Mouse (Mus musculus) G1E (cell line): Measurements from ENCODE around the gene Ccdc14. TPM values are rescaled to one million over a fixed set of nuclear protein-coding genes. Genes with fewer than 3 reads are reported as not detected.
"Not testable (repeated sequence)": the region's sequence is repeated elsewhere in the genome, so short reads cannot be mapped to it uniquely, and the experiment has no call there.

Experiments used
- ATAC-seq: 2 replicates; pipeline ENCODE4 v1.8.0; 2016; ENCODE audit warnings: mild to moderate bottlenecking; ENCODE audit not compliant: insufficient number of reproducible peaks, poor library complexity, low FRiP score, severe bottlenecking; ENCODE audit errors: extremely low read depth
- DNase-seq: peaks from one replicate; pipeline ENCODE4 v3.0.0; 2012; ENCODE audit warnings: low spot score
- H3K27me3 ChIP-seq: 2 replicates; pipeline ENCODE4 v1.6.1; 2012; ENCODE audit warnings: mild to moderate bottlenecking, low read length, inconsistent platforms; ENCODE audit not compliant: insufficient read depth
- H3K36me3 ChIP-seq: replicated peaks from 2 replicates; pipeline ENCODE3; 2012; ENCODE audit warnings: mild to moderate bottlenecking, inconsistent platforms
- H3K4me1 ChIP-seq: 2 replicates; pipeline ENCODE4 v1.6.1; 2012; ENCODE audit warnings: low read depth, low read length, inconsistent platforms, mixed read lengths; ENCODE audit not compliant: insufficient read depth
- H3K4me3 ChIP-seq: 2 replicates; pipeline ENCODE4 v1.5.1; 2012; ENCODE audit warnings: low read depth, mild to moderate bottlenecking, inconsistent platforms, low read length, moderate library complexity, mixed read lengths
- H3K9me3 ChIP-seq: replicated peaks from 2 replicates; pipeline ENCODE4 v1.6.1; 2012; ENCODE audit warnings: inconsistent platforms
- CTCF ChIP-seq: IDR thresholded peaks from 2 replicates; pipeline ENCODE4 v1.5.1; 2012; ENCODE audit warnings: low read depth, low read length, inconsistent platforms, mixed read lengths
- GATA1 ChIP-seq: IDR thresholded peaks from 2 replicates; pipeline ENCODE4 v1.6.1; 2012; ENCODE audit warnings: borderline replicate concordance, low read length, inconsistent platforms, mixed read lengths
- GATA2 ChIP-seq: IDR thresholded peaks from 2 replicates; pipeline ENCODE4 v1.6.1; 2012; ENCODE audit warnings: low read depth, low read length, inconsistent platforms, borderline replicate concordance
- POLR2AphosphoS5 ChIP-seq: IDR thresholded peaks from 2 replicates; pipeline ENCODE4 v1.6.1; 2012; ENCODE audit warnings: low read depth, low read length, inconsistent platforms; ENCODE audit not compliant: insufficient replicate concordance
- TAL1 ChIP-seq: conservative IDR thresholded peaks from 2 replicates; pipeline ENCODE4 v1.6.1; 2012; ENCODE audit warnings: low read depth, low read length, inconsistent platforms, mixed read lengths
- polyA plus RNA-seq: library from polyadenylated mRNA; stranded (reverse); fragments of >175 nt; gene quantifications from 2 replicates; pipeline ENCODE4 v1.2.3, GENCODE M21; 2012
- total RNA-seq, 2 experiments: library from RNA; stranded (forward) in 1 of 2; stranded (reverse) in 1 of 2; fragments of 200-1000 nt in 1 of 2; fragments of >200 nt in 1 of 2; fragmentation: Nextera tagmentation in 1 of 2; gene quantifications; 2 replicates each; pipeline ENCODE4 v1.2.3; 2014 to 2017

Gene Ccdc14
- total RNA-seq (2014; fragmentation: Nextera tagmentation) (25.6 and 30.1 TPM in 2 replicates), total RNA-seq (2017) (26.7 and 27.4 TPM in 2 replicates), polyA plus RNA-seq (0.89 and 1.3 TPM in 2 replicates)

GRCm38 (mm10) chr16:34690334-34691144, at the start of gene Ccdc14:
TSS of gene Ccdc14 (plus strand) at chr16:34690616.
- DNase-seq: peak; percentile 83
- ATAC-seq: peak; percentile 87
- H3K9me3 ChIP-seq: no peaks in the 10 kb centered on the region
- peaks cover 9% of the 10 kb centered on the region for H3K36me3 ChIP-seq
- peaks cover 39% of the 10 kb centered on the region for H3K4me1 ChIP-seq
- H3K27me3 ChIP-seq: peaks cover 4% of the 10 kb centered on the region
- TF ChIP-seq GATA2 (no peak), TAL1 (no peak), POLR2AphosphoS5 (no peak), GATA1 (no peak), CTCF (no peak)
- H3K4me3 ChIP-seq: peak within 1 kb of the TSS; percentile 77

GRCm38 (mm10) chr16:34643511-34644259, 46.7 kb upstream of the Ccdc14 start:
- H3K4me3 ChIP-seq: no peak overlapping the region
- H3K36me3 ChIP-seq: no peaks in the 10 kb centered on the region
- no peak for TF ChIP-seq GATA1
- no peaks in the 10 kb centered on the region for H3K9me3 ChIP-seq
- DNase-seq: no peak
- ATAC-seq: no peak
- peaks cover 18% of the 10 kb centered on the region for H3K27me3 ChIP-seq
- no peaks in the 10 kb centered on the region for H3K4me1 ChIP-seq

- TF ChIP-seq GATA1: no peak
- no peak for TF ChIP-seq GATA2
- no peak for TF ChIP-seq CTCF
- no peak for TF ChIP-seq POLR2AphosphoS5
- DNase-seq (no peak), ATAC-seq (no peak)
- Histone ChIP-seq H3K4me3 (no peak within 1 kb of the TSS), H3K36me3 (no peaks in the 10 kb centered on the region), H3K27me3 (peaks cover 18% of the 10 kb centered on the region), H3K9me3 (no peaks in the 10 kb centered on the region), H3K4me1 (no peaks in the 10 kb centered on the region)
Observed at GRCm38 (mm10) chr16:34649621-34650020, 40.8 kb upstream of the Ccdc14 start, which contains the start of gene Ropn1. TSS of gene Ropn1 (plus strand) at chr16:34649921.

- Histone ChIP-seq H3K36me3 (no peaks in the 10 kb centered on the region), H3K4me3 (no peak overlapping the region), H3K27me3 (peaks cover 19% of the 10 kb centered on the region), H3K4me1 (no peaks in the 10 kb centered on the region), H3K9me3 (no peaks in the 10 kb centered on the region)
- DNase-seq (no peak), ATAC-seq (no peak)
- TF ChIP-seq TAL1: no peak
Observed at GRCm38 (mm10) chr16:34653023-34653422, 37.4 kb upstream of the Ccdc14 start.

- ATAC-seq, H3K4me3 ChIP-seq, H3K9me3 ChIP-seq, DNase-seq, H3K4me1 ChIP-seq, H3K36me3 ChIP-seq: not testable (repeated sequence)
- peaks cover 12% of the 10 kb centered on the region for H3K27me3 ChIP-seq
Observed at GRCm38 (mm10) chr16:34657566-34657965, 32.9 kb upstream of the Ccdc14 start.

GRCm38 (mm10) chr16:34657983-34658382, 32.4 kb upstream of the Ccdc14 start:
- TF ChIP-seq GATA1: no peak
- no peak for TF ChIP-seq GATA2
- no peaks in the 10 kb centered on the region for H3K4me1 ChIP-seq
- H3K27me3 ChIP-seq: peaks cover 12% of the 10 kb centered on the region
- no peaks in the 10 kb centered on the region for H3K36me3 ChIP-seq
- H3K4me3 ChIP-seq: no peak overlapping the region
- DNase-seq: no peak
- H3K9me3 ChIP-seq: no peaks in the 10 kb centered on the region
- ATAC-seq: no peak

- ATAC-seq (no peak), DNase-seq (no peak)
- H3K9me3 ChIP-seq: no peaks in the 10 kb centered on the region
- TF ChIP-seq GATA1 (no peak), TAL1 (no peak), POLR2AphosphoS5 (no peak), GATA2 (no peak), CTCF (no peak)
- peaks cover 2% of the 10 kb centered on the region; the same call in 1 of the 2 replicates for H3K4me1 ChIP-seq
- H3K36me3 ChIP-seq: no peaks in the 10 kb centered on the region
- H3K4me3 ChIP-seq: no peak overlapping the region
- peaks cover 14% of the 10 kb centered on the region for H3K27me3 ChIP-seq
Observed at GRCm38 (mm10) chr16:34658388-34658787, 32.0 kb upstream of the Ccdc14 start.
